ENCODE assay signal across 8 mouse cellular contexts in genomic region chr17:27623360-27624326, GRCm38 (mm10). TPM values are rescaled to one million over a fixed set of nuclear protein-coding genes. Genes with fewer than 3 reads are reported as not detected.
DNase-seq lines count a peak whose midpoint lies in the region; ATAC-seq lines count a peak whose summit lies in the region.

Gene Nudt3, minus strand, starts transcription at chr17:27623495.

- peak within 1 kb of the TSS; percentile 99 for H3K9ac ChIP-seq in hindbrain, embryonic 13.5 days

- H3K4me3 ChIP-seq in hindbrain, embryonic 13.5 days = peak within 1 kb of the TSS; percentile 94

- peak within 1 kb of the TSS; percentile 86 for H3K4me2 ChIP-seq in hindbrain, embryonic 13.5 days

- peak within 1 kb of the TSS; percentile 99 for H3K27ac ChIP-seq in hindbrain, embryonic 13.5 days

- peaks cover 3% of the 10 kb centered on the region; the same call in 1 of the 2 replicates for H3K36me3 ChIP-seq in hindbrain, embryonic 13.5 days

- no peaks in the 10 kb centered on the region for H3K9me3 ChIP-seq in hindbrain, embryonic 13.5 days

- peaks cover 39% of the 10 kb centered on the region for H3K4me1 ChIP-seq in hindbrain, embryonic 13.5 days (replicated peaks)

- 8% methylated on average over 91 of the region's 91 CpGs for WGBS in hindbrain, embryonic 13.5 days

- peak; percentile 89 for ATAC-seq in hindbrain, embryonic 13.5 days (ENCODE audit: low FRiP score)

- DNase-seq in T-cell, adult 2 months (ENCODE audit: low spot score) = peak; percentile 90
- peak; percentile 96 for DNase-seq in cerebellum, postnatal 25 days
- DNase-seq in frontal cortex, postnatal 25 days (ENCODE audit: low spot score in 2 of 2) = peak; percentile 76 to 82
- DNase-seq in layer of hippocampus, postnatal 14 days (ENCODE audit: low spot score in 2 of 2) = peak; percentile 88 to 92
- peak; percentile 88 for DNase-seq in lung, postnatal 14 days
- peak; percentile 91 for DNase-seq in ovary, postnatal 36 days (ENCODE audit: low spot score)
- DNase-seq in thymus, postnatal 14 days = peak; percentile 93

- H3K27me3 ChIP-seq in hindbrain, embryonic 13.5 days = no peaks in the 10 kb centered on the region

RNA-seq across cellular contexts. Expression of gene Nudt3, which starts in this region (rescaled TPM):
- polyA plus RNA-seq in hindbrain, embryonic 13.5 days (2015; fragmentation: Nextera tagmentation; extraction: Ambion mirVana) = 225 and 235 TPM in 2 replicates
- total RNA-seq in layer of hippocampus, postnatal 14 days (2021) = 100 to 1,000 TPM; 487 to 502 TPM

Comparison
In these comparisons a context has a peak if more than half of its experiments do, and no peak if none do; other contexts are left out.
1. Peak in every context shown above with its lines: DNase-seq, ATAC-seq, H3K4me3 ChIP-seq and H3K27ac ChIP-seq.